Mouse (Mus musculus) fibroblast of lung, adult 2 months (primary cell): Measurements from ENCODE around the gene Bach1.
"Not testable (repeated sequence)": the region's sequence is repeated elsewhere in the genome, so short reads cannot be mapped to it uniquely, and the experiment has no call there.

Experiments used
- DNase-seq: peaks from one replicate; pipeline ENCODE4 v3.0.0-alpha.2; 2011; ENCODE audit warnings: low read depth

The Bach1 gene

DNA sequence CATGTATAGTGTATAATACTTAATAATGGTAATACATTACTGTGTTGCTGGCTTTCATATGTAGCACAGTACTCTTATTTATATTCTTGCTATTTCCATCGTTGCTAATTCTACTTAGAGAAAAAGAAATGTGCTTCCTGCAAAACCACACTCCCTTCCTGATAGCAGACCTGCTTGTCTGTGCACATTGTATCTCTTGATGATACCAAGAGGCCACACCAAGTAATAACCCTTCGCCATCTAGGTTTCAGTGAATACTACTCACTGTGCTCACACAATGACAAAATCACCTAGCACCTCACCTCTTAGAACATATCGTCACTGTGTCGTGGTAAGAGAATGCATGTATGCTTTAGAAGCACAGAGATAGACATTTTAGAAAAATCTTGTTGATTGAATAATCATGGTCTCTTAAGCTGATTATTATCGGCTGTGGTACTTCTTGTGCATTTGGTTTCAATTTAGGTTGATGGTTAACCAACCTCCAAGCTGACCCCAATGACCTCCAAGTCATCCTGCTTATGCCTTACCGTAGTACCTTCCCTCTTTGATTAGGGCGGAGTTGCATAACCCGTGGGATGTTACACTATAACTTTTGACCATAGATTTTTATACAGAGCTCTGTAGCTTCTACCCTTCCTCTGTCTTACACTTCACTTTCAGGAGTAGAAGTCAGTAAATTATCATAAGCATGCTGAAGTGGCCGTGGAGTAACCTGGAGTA, 17.7 kb upstream of the Bach1 start:
- DNase-seq = no peak

DNA sequence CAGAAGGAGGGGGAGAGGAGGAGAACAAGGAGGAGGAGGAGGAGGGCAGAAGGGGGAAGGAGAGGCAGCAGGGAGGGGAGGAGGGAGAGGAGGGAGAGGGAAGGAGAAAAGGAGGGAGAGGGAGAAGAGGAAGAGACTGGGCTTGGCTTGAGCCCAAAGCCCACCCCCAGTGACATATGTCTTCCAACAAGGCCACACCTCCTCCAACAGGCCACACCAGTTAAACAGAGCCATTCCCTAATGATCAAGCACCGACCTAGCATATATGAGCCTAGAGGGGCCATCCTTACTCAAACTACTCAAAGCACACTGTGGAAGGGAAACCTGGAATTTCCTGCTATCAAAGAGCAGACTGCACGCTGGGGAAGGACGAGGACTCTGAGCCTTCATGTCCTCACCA, 16.9 kb upstream of the Bach1 start:
- no peak for DNase-seq

DNA sequence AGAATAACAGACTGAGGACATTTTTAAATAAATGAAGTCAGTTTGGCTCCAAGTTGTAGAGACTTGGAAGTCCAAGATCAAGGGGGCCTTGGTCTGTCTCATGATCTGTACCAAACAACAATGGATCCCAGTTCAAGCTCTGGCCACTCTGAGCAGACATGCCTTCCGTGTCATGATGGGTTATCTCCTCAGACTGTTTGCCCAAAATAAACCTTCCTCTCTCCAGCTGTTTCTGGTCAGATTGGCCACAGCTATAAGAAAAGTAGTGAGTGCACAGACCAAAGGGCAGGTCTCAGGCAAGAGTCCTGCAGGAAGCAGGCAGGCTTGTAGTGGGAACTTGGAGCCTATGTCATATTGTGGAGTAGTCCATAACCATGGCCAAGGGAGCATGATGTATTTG, 12.3 kb upstream of the Bach1 start:
- DNase-seq = no peak

DNA sequence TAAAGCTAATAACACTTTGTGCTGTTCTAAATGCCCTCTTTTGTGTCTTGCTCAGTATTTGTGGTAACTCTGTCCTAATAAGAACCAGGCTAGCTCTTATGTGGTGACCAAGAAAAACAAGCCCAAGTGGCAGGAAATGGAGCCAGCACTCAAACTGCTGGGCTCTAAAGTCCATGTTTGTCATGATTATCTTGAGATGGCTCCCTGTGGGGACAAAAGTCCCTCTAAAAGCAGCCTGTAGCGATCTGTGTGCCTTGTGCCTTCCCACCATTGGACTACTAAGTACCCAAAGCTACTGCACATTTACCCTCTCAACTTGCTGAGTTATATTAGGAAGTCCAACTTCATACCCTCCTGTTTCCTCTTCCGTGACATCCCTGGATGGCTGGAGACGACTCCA, 11.4 kb upstream of the Bach1 start:
- no peak for DNase-seq

DNA sequence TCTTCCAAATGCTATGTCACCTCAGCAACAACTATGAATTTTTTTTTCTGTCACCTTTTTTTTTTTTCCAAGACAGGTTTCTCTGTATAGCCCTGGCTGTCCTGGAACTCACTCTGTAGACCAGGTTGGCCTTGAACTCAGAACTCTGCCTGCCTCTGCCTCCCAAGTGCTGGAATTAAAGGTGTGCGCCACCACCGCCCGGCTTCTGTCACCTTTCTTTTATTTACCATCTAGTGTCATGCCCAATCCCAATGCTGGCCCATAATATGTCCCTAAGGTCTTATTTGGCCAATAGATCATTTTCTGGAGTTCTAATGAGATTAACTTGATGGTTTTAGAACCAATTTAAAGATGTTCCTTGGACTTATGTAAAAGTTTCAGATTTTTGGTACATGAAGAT, 10.4 kb upstream of the Bach1 start:
- DNase-seq = not testable (repeated sequence)

DNA sequence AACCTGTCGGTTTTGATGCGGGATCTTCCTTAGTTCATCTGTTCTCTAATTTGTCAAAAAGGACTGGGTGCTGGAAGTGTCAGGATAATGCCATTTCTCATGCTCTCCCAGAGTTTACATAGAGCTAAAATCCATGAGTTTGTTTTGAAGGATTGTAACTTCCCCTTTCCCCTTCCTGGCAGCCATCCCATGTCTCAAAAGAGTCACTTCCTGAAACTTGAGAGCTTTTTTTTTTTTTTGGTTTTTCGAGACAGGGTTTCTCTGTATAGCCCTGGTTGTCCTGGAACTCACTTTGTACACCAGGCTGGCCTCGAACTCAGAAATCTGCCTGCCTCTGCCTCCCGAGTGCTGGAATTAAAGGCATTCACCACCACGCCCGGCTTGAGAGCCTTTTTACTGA, 9.9 kb upstream of the Bach1 start:
- not testable (repeated sequence) for DNase-seq

DNA sequence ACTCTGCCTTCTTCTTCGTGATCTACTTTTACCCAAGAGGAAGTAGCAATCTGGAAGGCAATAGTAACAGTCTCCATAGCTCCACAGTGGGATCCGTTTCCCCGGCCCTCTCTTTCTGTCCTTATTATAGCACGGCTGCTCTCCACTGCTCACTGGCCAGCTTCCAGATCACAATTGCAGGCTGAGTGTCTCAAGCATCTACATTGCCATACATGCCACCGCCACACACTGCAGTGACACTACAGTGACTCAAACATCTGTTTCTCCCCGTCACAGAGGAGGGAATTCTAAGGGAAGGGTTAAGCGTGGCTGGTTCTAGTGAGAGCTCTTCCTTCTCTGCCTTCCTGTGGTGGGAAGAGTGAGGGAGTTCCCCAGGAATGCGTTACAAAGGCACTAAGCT, 9.5 kb upstream of the Bach1 start:
- no peak for DNase-seq

DNA sequence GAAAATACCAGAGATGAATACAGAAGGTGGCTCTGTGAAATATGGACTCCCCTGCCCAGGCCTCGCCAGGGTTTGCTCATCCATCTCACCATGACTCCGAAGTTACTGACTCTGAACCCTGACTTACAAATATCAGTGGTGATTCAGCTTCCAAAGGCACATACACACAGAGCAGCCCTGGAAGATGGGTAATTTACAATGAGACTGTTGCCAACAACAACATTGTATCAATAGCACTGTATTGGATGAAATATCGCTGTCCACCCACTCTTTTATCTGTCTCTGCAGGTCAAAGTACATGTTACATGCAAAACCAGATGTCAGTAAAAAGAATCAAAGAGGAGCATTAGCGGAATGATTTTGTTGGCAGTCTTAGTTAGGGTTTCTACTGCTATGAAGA, 8.2 kb upstream of the Bach1 start:
- no peak for DNase-seq

DNA sequence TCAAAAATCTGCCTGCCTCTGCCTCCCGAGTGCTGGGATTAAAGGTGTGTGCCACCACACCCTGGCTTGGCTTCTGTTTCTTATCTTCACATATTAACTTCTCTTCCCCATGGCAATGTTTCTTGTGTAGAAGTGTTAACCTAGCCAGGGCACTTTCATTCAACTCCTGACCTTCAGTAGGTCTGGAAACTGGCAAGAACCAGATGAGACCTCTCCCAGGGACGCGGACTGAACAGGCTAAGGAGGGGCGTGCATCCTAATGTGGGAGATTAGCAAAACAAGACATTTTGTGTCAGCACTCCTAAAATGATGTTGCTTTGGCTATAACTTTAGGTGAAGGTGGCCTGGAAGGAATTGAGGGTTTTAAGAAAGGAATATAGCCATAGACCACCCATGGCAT, 7.6 kb upstream of the Bach1 start:
- DNase-seq = no peak

DNA sequence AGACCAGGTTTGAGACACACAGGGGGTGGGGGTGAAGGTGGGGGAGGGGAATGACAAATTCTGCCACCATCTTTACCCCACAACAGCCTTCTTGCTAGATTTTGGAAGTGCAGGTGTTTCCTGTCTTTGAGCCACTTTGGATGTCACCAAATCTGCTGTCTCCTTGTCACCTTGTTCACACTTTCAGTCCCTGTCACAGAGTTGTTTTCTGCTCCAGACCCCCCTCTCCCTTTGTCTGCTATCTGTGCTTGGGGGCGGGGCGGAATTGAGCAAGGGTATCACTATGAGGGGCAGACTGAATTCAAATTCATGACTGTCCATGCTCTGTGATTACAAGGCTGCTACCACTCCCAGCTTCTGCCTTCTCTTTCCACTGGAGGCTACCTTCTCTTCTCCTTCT, 6.2 kb upstream of the Bach1 start:
- DNase-seq = no peak

DNA sequence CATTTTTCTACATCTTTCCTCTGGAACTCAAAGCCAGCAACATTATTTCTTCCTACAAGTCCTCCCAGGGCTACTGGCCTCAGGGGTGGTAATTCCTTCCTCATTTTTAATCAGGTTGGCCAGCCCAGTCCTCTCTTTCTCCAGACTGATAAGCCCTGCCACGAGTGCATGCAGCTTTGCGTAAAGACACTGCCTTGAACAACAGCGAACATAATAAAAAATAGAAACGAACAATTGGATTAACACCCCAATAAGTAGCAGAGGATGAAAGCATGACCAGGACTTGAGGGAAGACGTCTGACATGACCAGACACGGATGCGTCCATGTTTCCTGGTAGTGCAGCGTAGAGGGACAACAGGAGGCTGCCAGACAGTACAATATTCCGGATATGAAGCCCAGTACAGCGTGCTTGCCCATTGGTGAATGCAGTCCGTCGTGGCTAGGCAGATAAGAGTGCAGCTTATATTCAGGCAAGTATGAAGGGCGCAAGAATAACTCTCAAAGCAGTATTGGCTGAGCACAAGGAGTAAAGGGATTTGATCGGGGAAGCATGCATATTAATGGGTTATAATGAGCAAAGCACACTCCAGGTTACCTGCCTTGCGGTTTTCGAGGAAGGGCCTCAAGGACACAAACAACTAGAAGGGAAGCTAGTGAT, 909 bp upstream of the Bach1 start:
- DNase-seq = no peak

DNA sequence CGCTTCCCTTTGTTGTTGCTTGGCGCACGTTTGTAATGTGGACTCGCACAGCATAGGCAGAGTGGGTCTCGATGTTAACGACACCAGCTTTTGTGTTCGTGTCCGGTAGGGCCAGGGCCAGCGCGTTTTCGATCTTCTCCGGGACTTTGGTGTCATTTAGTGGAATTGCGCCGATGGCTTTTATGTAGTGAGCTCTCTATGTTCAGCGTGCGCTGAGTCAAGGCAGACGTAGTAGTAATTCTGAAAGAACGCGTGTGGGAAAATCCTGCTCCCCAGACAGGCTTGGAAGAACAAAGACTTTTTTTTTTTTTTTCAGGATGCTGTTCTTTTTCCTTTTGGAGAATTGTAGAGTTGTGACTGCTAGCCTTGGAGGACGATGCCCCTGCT, 554 bp downstream of the Bach1 start:
- no peak for DNase-seq

DNA sequence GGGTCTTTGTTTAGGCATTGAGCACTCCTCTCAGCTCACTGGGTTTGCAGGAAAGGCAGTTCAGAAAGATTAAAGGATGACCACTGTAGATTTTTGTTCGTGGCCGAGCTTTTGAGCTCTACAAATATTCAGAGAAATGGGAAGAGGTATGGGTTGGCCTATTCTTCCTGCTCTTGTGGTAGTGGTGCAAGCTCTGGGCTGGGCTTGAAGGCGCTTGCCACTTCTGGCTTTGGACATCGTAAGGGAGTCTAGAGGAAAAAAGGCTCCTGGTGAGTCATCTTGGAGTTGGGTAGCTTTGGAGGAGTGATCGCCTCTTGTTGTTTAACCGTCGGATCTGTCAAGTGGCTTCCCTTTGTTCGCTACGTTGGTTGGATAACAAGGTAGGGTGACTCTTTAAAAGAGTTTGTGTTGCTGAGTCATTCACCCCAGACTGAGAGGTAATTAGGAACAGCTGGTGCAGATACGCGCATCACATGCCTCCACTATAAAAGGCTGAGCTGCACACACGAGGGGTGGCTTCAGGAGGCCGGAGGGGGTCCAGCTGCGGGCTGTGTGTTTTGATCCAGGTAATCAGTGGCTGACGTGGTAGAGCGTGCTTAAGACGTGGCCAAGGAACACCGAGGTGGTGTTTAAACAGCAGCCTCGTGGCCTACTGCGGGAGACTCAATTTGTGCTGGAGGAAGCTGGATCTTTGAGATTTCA, 1.1 kb downstream of the Bach1 start:
- DNase-seq = peak; percentile 84

DNA sequence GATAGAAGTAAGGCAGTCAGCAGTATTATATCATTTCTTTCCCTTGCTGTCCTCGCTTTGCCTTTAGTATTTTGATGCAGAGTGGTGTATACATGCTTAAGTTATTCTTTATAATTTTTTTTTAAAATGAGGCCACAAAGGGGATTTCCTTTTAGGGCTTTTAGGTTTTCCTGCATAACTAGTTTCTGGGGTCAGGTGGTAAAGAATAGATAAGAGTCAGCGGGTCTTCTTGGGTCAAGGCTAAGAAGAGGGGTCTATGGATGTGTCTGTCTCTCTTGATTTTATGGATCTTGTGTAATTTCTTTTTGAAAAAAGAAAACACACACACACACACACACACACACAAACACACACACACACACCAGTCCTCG, 1.6 kb downstream of the Bach1 start:
- no peak for DNase-seq

DNA sequence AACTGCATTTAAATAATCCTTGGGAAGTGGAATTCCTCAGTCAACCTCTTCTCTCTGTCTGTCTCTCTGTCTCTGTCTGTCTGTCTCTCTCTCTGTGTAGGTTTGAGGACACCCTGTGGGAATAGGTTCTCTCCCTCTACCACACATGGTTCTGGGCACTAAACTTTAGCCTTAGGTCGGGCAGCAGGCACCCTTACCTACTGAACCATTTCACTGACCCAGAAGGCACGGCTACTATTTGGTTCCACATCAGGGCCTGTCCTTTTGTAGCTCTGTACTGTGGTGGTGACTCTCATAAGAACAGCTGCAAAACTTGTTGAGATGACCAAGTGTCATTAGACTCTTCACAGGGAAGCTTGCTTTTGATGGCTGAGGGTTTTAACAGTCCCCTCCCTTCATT, 3.1 kb downstream of the Bach1 start:
- no peak for DNase-seq

DNA sequence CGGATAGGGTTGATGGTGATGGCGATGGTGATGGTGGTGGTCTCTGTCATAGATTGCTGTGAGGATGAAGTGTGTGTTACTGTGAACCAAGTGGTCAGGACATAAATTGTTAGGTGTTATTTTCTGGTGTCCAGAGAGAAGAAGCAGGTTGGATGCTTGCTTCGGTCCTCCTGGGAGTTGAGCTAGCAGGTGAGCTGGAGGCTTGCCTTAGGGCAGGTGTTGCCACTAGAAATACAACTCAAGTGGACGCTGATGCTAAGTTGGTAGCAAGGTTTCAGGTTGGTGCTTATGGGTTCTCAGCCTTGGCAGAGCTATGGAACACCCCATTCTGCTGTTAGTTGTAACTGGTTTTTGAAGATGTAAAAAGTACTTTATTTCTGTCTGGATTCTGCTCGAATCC, 4.1 kb downstream of the Bach1 start:
- no peak for DNase-seq

DNA sequence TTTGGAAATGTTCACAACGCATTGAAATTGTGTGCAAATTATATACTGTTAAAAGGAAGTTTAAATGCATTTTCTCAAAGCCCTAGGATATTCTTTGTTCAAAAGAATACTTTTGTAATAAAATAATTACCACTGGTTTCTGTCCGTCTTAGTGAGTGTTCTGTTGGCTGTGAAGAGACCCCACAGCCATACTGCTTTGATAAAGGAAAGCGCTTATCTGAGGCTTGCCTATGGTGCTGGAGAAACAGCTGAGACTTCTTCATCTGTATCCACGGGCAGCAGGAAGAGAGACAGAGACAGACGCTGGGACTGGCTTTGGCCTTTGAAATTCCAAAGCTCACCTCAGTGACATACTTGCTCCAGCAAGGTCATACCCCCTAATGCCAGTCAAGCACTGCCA, 5.5 kb downstream of the Bach1 start:
- DNase-seq = no peak

DNA sequence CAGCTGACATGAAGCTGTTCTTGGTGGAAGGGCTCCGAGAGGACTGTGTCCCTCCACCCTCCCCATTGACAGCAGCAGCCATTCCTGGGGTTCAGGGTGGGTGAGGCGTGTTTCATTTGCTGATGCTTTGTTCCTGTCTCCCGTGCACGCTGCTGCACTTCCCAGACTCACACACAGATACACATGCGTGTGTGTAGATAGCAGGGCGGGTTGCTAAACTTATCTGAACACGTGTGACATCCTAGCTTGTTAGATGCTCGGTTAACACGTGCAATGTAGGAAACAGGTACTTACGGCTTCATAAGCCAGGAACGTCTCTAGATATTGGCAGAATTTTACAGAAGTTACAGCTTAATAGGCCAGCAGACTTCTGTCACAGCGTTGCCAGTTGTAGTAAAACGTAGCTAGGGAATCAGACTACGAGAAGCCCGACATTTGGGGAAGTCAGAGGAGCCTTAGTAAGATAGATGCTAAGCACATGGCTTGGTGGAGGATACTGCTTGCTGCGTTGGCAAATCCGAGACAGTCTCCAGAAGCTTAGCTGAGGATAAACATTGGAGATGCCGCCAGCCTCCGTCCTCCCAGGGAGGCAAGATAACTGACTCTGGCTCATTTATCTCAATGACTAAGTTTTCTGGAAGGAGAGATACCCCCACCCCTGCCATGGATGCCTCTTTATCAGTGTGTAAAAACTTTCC, 7.3 kb downstream of the Bach1 start:
- no peak for DNase-seq

DNA sequence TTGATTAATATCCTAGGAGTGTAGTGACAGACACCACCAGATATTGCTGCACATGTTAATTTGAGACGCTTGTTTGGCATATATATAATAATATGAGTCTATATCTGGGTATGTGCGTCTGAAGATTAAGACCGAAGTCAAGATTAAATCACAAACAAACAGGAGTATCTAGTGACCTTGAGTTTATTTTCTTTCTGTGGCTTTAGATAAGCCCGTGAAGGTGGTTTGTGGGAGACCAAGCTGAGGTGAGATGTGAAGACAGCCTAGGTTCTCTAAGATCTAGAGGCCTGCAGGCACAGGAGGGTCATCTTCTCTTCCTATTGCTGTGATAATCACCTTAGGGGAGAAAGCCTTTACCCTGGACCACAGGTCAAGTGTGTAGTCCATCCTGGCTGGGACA, 8.6 kb downstream of the Bach1 start:
- no peak for DNase-seq

DNA sequence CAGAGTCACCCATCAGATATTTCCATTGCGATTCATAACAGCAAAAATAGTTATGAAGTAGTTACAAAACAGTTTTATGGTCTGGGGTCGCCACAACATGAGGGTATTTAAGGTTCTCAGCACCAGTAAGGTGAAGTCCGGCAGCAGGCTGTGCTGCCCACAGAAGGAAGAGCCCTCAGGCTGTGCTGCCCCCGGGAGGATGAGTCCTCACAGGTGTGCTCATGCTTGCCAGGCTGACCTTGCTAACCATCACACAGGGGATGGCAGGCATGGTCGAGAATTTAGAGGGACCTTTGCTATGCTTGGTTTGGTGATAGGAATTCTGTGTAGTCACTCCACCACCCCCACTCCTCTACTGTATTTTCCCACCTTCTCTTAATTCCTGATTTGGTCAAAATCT, 9.8 kb downstream of the Bach1 start:
- DNase-seq = no peak

DNA sequence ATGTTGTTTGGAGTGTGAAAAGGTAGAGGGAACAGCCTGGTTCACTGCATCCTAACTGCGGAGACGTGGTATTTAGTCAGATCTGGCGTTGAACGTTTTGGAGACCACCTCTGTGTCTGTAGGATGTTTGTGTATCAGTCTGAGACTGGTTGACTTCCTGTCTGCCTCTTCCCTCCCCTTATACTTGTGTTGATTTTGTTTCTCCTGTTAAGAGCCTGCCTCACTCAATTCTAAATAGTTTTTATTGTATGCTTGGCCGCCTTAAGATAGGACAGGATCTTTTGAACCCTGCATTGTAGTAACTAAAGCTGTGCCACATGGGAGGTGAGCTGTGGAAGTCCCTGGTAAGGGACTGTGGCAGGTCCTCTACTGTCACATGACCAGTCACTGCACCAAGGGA, 10.4 kb downstream of the Bach1 start:
- no peak for DNase-seq

DNA sequence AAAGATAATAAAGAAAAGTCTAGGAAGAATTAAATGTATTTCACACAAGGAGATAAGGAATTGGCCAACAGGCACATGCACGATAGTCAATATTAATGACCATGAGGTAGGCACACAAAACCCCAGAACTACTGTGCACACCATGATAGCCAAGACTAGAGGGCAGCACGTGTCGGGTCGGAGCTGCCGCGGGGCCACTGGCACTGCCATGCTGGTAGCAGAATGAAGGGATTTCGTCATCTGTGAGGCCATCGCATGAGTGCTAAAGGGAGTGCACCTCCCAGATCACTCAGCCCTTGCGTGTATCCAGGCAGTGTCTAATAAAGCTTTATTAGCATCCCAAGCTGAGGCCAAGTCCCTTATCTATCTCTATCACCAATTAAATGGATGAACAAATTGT, 11.2 kb downstream of the Bach1 start:
- no peak for DNase-seq

DNA sequence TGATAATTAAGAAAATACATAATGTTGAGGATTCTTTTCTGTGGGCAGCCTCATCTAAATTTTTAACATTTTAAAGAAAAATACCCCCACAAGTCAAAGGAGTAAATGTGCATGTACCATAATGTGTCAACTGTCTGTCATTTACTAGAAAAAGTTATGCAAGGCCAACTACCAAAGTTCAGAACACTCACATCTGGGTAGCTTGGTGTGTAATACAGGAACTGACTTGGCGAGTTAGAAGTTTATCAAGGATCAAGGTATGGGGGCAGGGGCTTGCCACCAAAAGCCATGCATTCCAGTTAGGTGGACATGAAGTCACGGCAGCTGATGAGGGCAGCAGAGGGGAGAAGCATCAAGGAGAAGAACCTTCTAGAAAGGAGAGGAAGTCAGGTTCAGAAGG, 13.2 kb downstream of the Bach1 start:
- no peak for DNase-seq
